Mouse (Mus musculus): ENCODE results near the gene Tmem132b.

Tmem132b gene

GRCm38 (mm10) chr5:125575866-125576265, 44.3 kb downstream of the Tmem132b start:
- in situ Hi-C loops (cut with MboI, MseI), result no loop called here

- in situ Hi-C loops (cut with MboI, MseI), result no loop called here
These were observed 47.1 kb downstream of the Tmem132b start for GRCm38 (mm10) chr5:125578661-125579060.

- in situ Hi-C loops (cut with MboI, MseI), result no loop called here
These were observed 47.6 kb downstream of the Tmem132b start for GRCm38 (mm10) chr5:125579153-125579552.

- in situ Hi-C loops (cut with MboI, MseI), result no loop called here
These were observed 51.7 kb downstream of the Tmem132b start for GRCm38 (mm10) chr5:125583298-125583697.

GRCm38 (mm10) chr5:125583836-125584235, 52.3 kb downstream of the Tmem132b start:
- in situ Hi-C loops (cut with MboI, MseI), result no loop called here

GRCm38 (mm10) chr5:125585211-125585610, 53.6 kb downstream of the Tmem132b start:
- in situ Hi-C loops (cut with MboI, MseI), result no loop called here

- in situ Hi-C loops (cut with MboI, MseI), result no loop called here
These were observed 56.6 kb downstream of the Tmem132b start for GRCm38 (mm10) chr5:125588203-125588602.

GRCm38 (mm10) chr5:125588876-125589667, 57.5 kb downstream of the Tmem132b start:
- in situ Hi-C loops (cut with MboI, MseI), result no loop called here

GRCm38 (mm10) chr5:125598056-125598455, 66.5 kb downstream of the Tmem132b start:
- in situ Hi-C loops (cut with MboI, MseI), result no loop called here

GRCm38 (mm10) chr5:125607146-125607545, 75.6 kb downstream of the Tmem132b start:
- in situ Hi-C loops (cut with MboI, MseI), result no loop called here

GRCm38 (mm10) chr5:125609968-125610367, 78.4 kb downstream of the Tmem132b start:
- in situ Hi-C loops (cut with MboI, MseI), result no loop called here

GRCm38 (mm10) chr5:125612460-125612859, 80.9 kb downstream of the Tmem132b start:
- in situ Hi-C loops (cut with MboI, MseI), result no loop called here

- in situ Hi-C loops (cut with MboI, MseI), result no loop called here
These were observed 81.6 kb downstream of the Tmem132b start for GRCm38 (mm10) chr5:125613136-125613535.

GRCm38 (mm10) chr5:125614348-125614747, 82.8 kb downstream of the Tmem132b start:
- in situ Hi-C loops (cut with MboI, MseI), result no loop called here

- in situ Hi-C loops (cut with MboI, MseI), result no loop called here
These were observed 85.5 kb downstream of the Tmem132b start for GRCm38 (mm10) chr5:125617050-125617449.

- in situ Hi-C loops (cut with MboI, MseI), result no loop called here
These were observed 96.3 kb downstream of the Tmem132b start for GRCm38 (mm10) chr5:125627816-125628348.

GRCm38 (mm10) chr5:125634666-125635065, 103.1 kb downstream of the Tmem132b start:
- in situ Hi-C loops (cut with MboI, MseI), result no loop called here

- in situ Hi-C loops (cut with MboI, MseI), result loop anchor here (5.0 kb wide), 1 partner anchor 104 kb away; no protein-coding TSS in a partner anchor
These were observed 109.4 kb downstream of the Tmem132b start for GRCm38 (mm10) chr5:125640966-125641365.

- in situ Hi-C loops (cut with MboI, MseI), result loop anchor here (5.0 kb wide), 1 partner anchor 104 kb away; no protein-coding TSS in a partner anchor
These were observed 110.1 kb downstream of the Tmem132b start for GRCm38 (mm10) chr5:125641531-125642147.

GRCm38 (mm10) chr5:125648236-125648635, 116.7 kb downstream of the Tmem132b start:
- in situ Hi-C loops (cut with MboI, MseI), result no loop called here

GRCm38 (mm10) chr5:125649982-125650381, 118.4 kb downstream of the Tmem132b start:
- in situ Hi-C loops (cut with MboI, MseI), result no loop called here

- in situ Hi-C loops (cut with MboI, MseI), result no loop called here
These were observed 126.5 kb downstream of the Tmem132b start for GRCm38 (mm10) chr5:125658101-125658500.

Measured in T-helper 1 cell (primary cell).